Mouse (Mus musculus) limb, embryonic 12.5 days (tissue): ENCODE measurements around the gene Ubxn4. TPM values are rescaled to one million over a fixed set of nuclear protein-coding genes. Genes with fewer than 3 reads are reported as not detected.
"Not testable (repeated sequence)": the region's sequence is repeated elsewhere in the genome, so short reads cannot be mapped to it uniquely, and the experiment has no call there.

ENCODE experiments used
- ATAC-seq: fragments of 200-750 bp; cut with Nextera tagmentation; 2 replicates; pipeline ENCODE4 v1.8.0; 2017; ENCODE audit warnings: low read depth, moderate TSS enrichment; ENCODE audit not compliant: insufficient number of reproducible peaks, insufficient read depth, low FRiP score, low TSS enrichment
- H3K27ac ChIP-seq: fragments of 300-500 bp; sonication (generic); 2 replicates; pipeline ENCODE4 v1.5.1; 2016; ENCODE audit warnings: mild to moderate bottlenecking, moderate library complexity
- H3K27me3 ChIP-seq: fragments of 300-500 bp; sonication (generic); 2 replicates; pipeline ENCODE4 v1.6.1; 2016; ENCODE audit warnings: mild to moderate bottlenecking, moderate library complexity
- H3K36me3 ChIP-seq: fragments of 300-500 bp; sonication (generic); 2 replicates; pipeline ENCODE4 v1.6.1; 2016; ENCODE audit warnings: mild to moderate bottlenecking, moderate library complexity
- H3K4me1 ChIP-seq: fragments of 300-500 bp; sonication (generic); replicated peaks from 2 replicates; pipeline ENCODE4 v1.6.1; 2016
- H3K4me2 ChIP-seq: fragments of 300-500 bp; sonication (generic); 2 replicates; pipeline ENCODE4 v1.6.1; 2016; ENCODE audit warnings: mild to moderate bottlenecking, moderate library complexity
- H3K4me3 ChIP-seq: fragments of 300-500 bp; sonication (generic); replicated peaks from 2 replicates; pipeline ENCODE4 v1.5.1; 2016; ENCODE audit warnings: mild to moderate bottlenecking
- H3K9ac ChIP-seq: fragments of 300-500 bp; sonication (generic); replicated peaks from 2 replicates; pipeline ENCODE4 v1.6.1; 2016; ENCODE audit warnings: mild to moderate bottlenecking, moderate library complexity
- H3K9me3 ChIP-seq: fragments of 300-500 bp; sonication (generic); 2 replicates; pipeline ENCODE4 v1.6.1; 2016; ENCODE audit warnings: mild to moderate bottlenecking, moderate library complexity
- WGBS: fragments of 180-500 bp; shearing (Covaris S2); methylation state at CpG from one replicate; pipeline ENCODE4 v1.1.7; 2016; 5-methylcytosine and 5-hydroxymethylcytosine counted together
- polyA plus RNA-seq: library from polyadenylated mRNA; unstranded; fragments of >200 nt; fragmentation: Nextera tagmentation; extraction: Ambion mirVana; gene quantifications from 2 replicates; pipeline ENCODE4 v1.2.1, GENCODE M21; 2016

Ubxn4 gene
- polyA plus RNA-seq, result 67.8 and 72.3 TPM in 2 replicates

GRCm38 (mm10) chr1:128243627-128243995 is at the start of gene Ubxn4:
TSS of gene Ubxn4 (plus strand) at chr1:128243964.
- ATAC-seq, result peak; percentile 8; the same call in 1 of the 2 replicates
- 10% methylated on average over 10 of the region's 10 CpGs for WGBS
- no peaks in the 10 kb centered on the region for H3K9me3 ChIP-seq

GRCm38 (mm10) chr1:128194011-128194410 is 49.8 kb upstream of the Ubxn4 start:
- H3K27ac ChIP-seq, result no peak overlapping the region
- H3K9ac ChIP-seq, result no peak overlapping the region
- H3K36me3 ChIP-seq, result peaks cover 64% of the 10 kb centered on the region
- 38% methylated on average over 2 of the region's 2 CpGs for WGBS
- no peaks in the 10 kb centered on the region for H3K4me1 ChIP-seq
- no peaks in the 10 kb centered on the region for H3K9me3 ChIP-seq
- H3K4me3 ChIP-seq, result no peak overlapping the region
- H3K4me2 ChIP-seq, result no peak overlapping the region
- ATAC-seq, result no peak
- no peaks in the 10 kb centered on the region for H3K27me3 ChIP-seq

More at GRCm38 (mm10) chr1:128243627-128243995, at the start of gene Ubxn4:
- Histone ChIP-seq H3K4me1 (peaks cover 8% of the 10 kb centered on the region), H3K27me3 (no peaks in the 10 kb centered on the region), H3K4me2 (peak within 1 kb of the TSS; percentile 87), H3K4me3 (peak within 1 kb of the TSS; percentile 71), H3K36me3 (peaks cover 10% of the 10 kb centered on the region; the same call in 1 of the 2 replicates), H3K27ac (peak within 1 kb of the TSS; percentile 87), H3K9ac (peak within 1 kb of the TSS; percentile 81)

- H3K9ac ChIP-seq, result no peak overlapping the region
- WGBS, result 87% methylated on average over 1 of the region's 1 CpGs
- no peak overlapping the region for H3K27ac ChIP-seq
- no peaks in the 10 kb centered on the region for H3K4me1 ChIP-seq
- no peak for ATAC-seq
- H3K27me3 ChIP-seq, result no peaks in the 10 kb centered on the region
- no peak overlapping the region for H3K4me2 ChIP-seq
- H3K9me3 ChIP-seq, result no peaks in the 10 kb centered on the region
- peaks cover 58% of the 10 kb centered on the region for H3K36me3 ChIP-seq
- no peak overlapping the region for H3K4me3 ChIP-seq
Observed at GRCm38 (mm10) chr1:128197353-128197752, 46.4 kb upstream of the Ubxn4 start.

- no peaks in the 10 kb centered on the region for H3K27me3 ChIP-seq
- 66% methylated on average over 5 of the region's 5 CpGs for WGBS
- no peak overlapping the region for H3K4me3 ChIP-seq
- H3K9me3 ChIP-seq, result no peaks in the 10 kb centered on the region
- no peak overlapping the region for H3K4me2 ChIP-seq
- H3K4me1 ChIP-seq, result no peaks in the 10 kb centered on the region
- no peak overlapping the region for H3K9ac ChIP-seq
- no peak overlapping the region for H3K27ac ChIP-seq
- peaks cover 43% of the 10 kb centered on the region for H3K36me3 ChIP-seq
- 0 out of 2 replicates have a peak, but pooled peaks have one; percentile 47 for ATAC-seq
Observed at GRCm38 (mm10) chr1:128213261-128213660, 30.5 kb upstream of the Ubxn4 start.

- ATAC-seq, result no peak
- no peaks in the 10 kb centered on the region for H3K9me3 ChIP-seq
- no peak overlapping the region for H3K9ac ChIP-seq
- 90% methylated on average over 2 of the region's 2 CpGs for WGBS
- H3K4me3 ChIP-seq, result no peak overlapping the region
- no peak overlapping the region for H3K4me2 ChIP-seq
- H3K27ac ChIP-seq, result no peak overlapping the region
- H3K36me3 ChIP-seq, result peaks cover 53% of the 10 kb centered on the region
- H3K27me3 ChIP-seq, result no peaks in the 10 kb centered on the region
- H3K4me1 ChIP-seq, result no peaks in the 10 kb centered on the region
Observed at GRCm38 (mm10) chr1:128221886-128222285, 21.9 kb upstream of the Ubxn4 start.

- Histone ChIP-seq H3K36me3 (peaks cover 53% of the 10 kb centered on the region), H3K27ac (no peak overlapping the region), H3K4me1 (no peaks in the 10 kb centered on the region), H3K9me3 (no peaks in the 10 kb centered on the region), H3K27me3 (no peaks in the 10 kb centered on the region), H3K4me3 (no peak overlapping the region), H3K9ac (no peak overlapping the region), H3K4me2 (no peak overlapping the region)
- no peak for ATAC-seq
- 88% methylated on average over 1 of the region's 1 CpGs for WGBS
Observed at GRCm38 (mm10) chr1:128223304-128223703, 20.5 kb upstream of the Ubxn4 start.

- no peaks in the 10 kb centered on the region for H3K4me1 ChIP-seq
- no peaks in the 10 kb centered on the region for H3K9me3 ChIP-seq
- no peak for ATAC-seq
- H3K27me3 ChIP-seq, result no peaks in the 10 kb centered on the region
- H3K36me3 ChIP-seq, result peaks cover 79% of the 10 kb centered on the region
- no peak overlapping the region for H3K27ac ChIP-seq
- H3K9ac ChIP-seq, result no peak overlapping the region
- no peak overlapping the region for H3K4me3 ChIP-seq
- no peak overlapping the region for H3K4me2 ChIP-seq
- WGBS, result 97% methylated on average over 4 of the region's 4 CpGs
Observed at GRCm38 (mm10) chr1:128235181-128235580, 8.6 kb upstream of the Ubxn4 start.

- peak overlapping the region; percentile 87 for H3K4me2 ChIP-seq
- under 1% methylated on average over 70 of the region's 71 CpGs for WGBS
- peak; percentile 96 for ATAC-seq
Observed at GRCm38 (mm10) chr1:128243996-128244726, 397 bp downstream of the Ubxn4 start.

GRCm38 (mm10) chr1:128244727-128245355 is 1.1 kb downstream of the Ubxn4 start:
- Histone ChIP-seq H3K4me1 (peaks cover 8% of the 10 kb centered on the region), H3K9ac (peak overlapping the region; percentile 81), H3K9me3 (no peaks in the 10 kb centered on the region), H3K27me3 (no peaks in the 10 kb centered on the region), H3K4me2 (peak overlapping the region; percentile 87), H3K27ac (peak overlapping the region; percentile 87), H3K4me3 (peak overlapping the region; percentile 71), H3K36me3 (no peaks in the 10 kb centered on the region; the same call in 1 of the 2 replicates)
- 2% methylated on average over 19 of the region's 19 CpGs for WGBS
- peak; percentile 71 for ATAC-seq

More at GRCm38 (mm10) chr1:128243996-128244726, 397 bp downstream of the Ubxn4 start:
- Histone ChIP-seq H3K4me3 (peak overlapping the region; percentile 71), H3K27me3 (no peaks in the 10 kb centered on the region), H3K9ac (peak overlapping the region; percentile 81), H3K4me1 (peaks cover 8% of the 10 kb centered on the region), H3K36me3 (peaks cover 6% of the 10 kb centered on the region; the same call in 1 of the 2 replicates), H3K27ac (peak overlapping the region; percentile 87), H3K9me3 (no peaks in the 10 kb centered on the region)

GRCm38 (mm10) chr1:128267061-128267460 is 23.3 kb downstream of the Ubxn4 start:
- WGBS, result 73% methylated on average over 7 of the region's 7 CpGs
- H3K27me3 ChIP-seq, H3K4me1 ChIP-seq, H3K9me3 ChIP-seq, H3K27ac ChIP-seq, H3K4me2 ChIP-seq, ATAC-seq, H3K4me3 ChIP-seq, H3K9ac ChIP-seq: not testable (repeated sequence)
- peaks cover 87% of the 10 kb centered on the region for H3K36me3 ChIP-seq

- H3K9ac ChIP-seq, result no peak overlapping the region
- no peak overlapping the region for H3K4me2 ChIP-seq
- peaks cover 90% of the 10 kb centered on the region for H3K36me3 ChIP-seq
- 94% methylated on average over 3 of the region's 3 CpGs for WGBS
- H3K9me3 ChIP-seq, result no peaks in the 10 kb centered on the region
- H3K27ac ChIP-seq, result no peak overlapping the region
- H3K27me3 ChIP-seq, result no peaks in the 10 kb centered on the region
- H3K4me1 ChIP-seq, result no peaks in the 10 kb centered on the region
- no peak overlapping the region for H3K4me3 ChIP-seq
- ATAC-seq, result no peak
Observed at GRCm38 (mm10) chr1:128270731-128271130, 27.0 kb downstream of the Ubxn4 start.
